ENCODE assay signal across 27 mouse cellular contexts in genomic region chr4:59157654-59158053, GRCm38 (mm10). TPM values are rescaled to one million over a fixed set of nuclear protein-coding genes. Genes with fewer than 3 reads are reported as not detected.
"Had no signal": no experiment of that assay in that cellular context is flagged by ENCODE, and none has a peak within 500 bp of the region (broad histone marks: within the 10 kb centered on the region; RNA-seq: fewer than 3 reads in every experiment).

No protein-coding gene starts in this region.

- DNase-seq: kidney, adult 18-20 months; kidney, adult 9 months; kidney, postnatal 14 days; layer of hippocampus, adult 9-11 months; layer of hippocampus, postnatal 36 days; left cerebral cortex, postnatal 4 days; lung, adult 2 months; midbrain, embryonic 14.5 days; thymus, adult 2 months; thymus, postnatal 14 days; thymus, postnatal 4 days had no signal

- H3K4me1 ChIP-seq: limb, embryonic 12.5 days; limb, embryonic 15.5 days had no signal

- H3K9me3 ChIP-seq: limb, embryonic 12.5 days; limb, embryonic 15.5 days; megakaryocyte, embryonic 14.5 days had no signal

- H3K27me3 ChIP-seq: limb, embryonic 12.5 days; limb, embryonic 15.5 days had no signal

- ATAC-seq: inflammation-experienced regulatory T-cells, adult 6 months had no signal

- H3K9ac ChIP-seq: limb, embryonic 12.5 days; limb, embryonic 15.5 days had no signal

- H3K36me3 ChIP-seq: limb, embryonic 12.5 days; limb, embryonic 15.5 days had no signal

- H3K27ac ChIP-seq: layer of hippocampus, adult 2 months; left cerebral cortex, adult 2 months; limb, embryonic 12.5 days; limb, embryonic 15.5 days; macrophage had no signal

- H3K4me3 ChIP-seq: layer of hippocampus, adult 2 months; left cerebral cortex, adult 2 months; limb, embryonic 12.5 days; limb, embryonic 15.5 days had no signal

- H3K4me2 ChIP-seq: limb, embryonic 12.5 days; limb, embryonic 15.5 days; midbrain, embryonic 11.5 days had no signal

RNA-seq across cellular contexts. Expression of gene AI481877, which starts 18.9 kb away (rescaled TPM):
- total RNA-seq: layer of hippocampus, adult 2 months; layer of hippocampus, postnatal 36 days; left cerebral cortex, adult 2 months; left cerebral cortex, postnatal 14 days; left cerebral cortex, postnatal 4 days; midbrain, postnatal 0 days had no signal
- polyA plus RNA-seq: inflammation-experienced regulatory T-cells, adult 6 months; intestine, embryonic 16.5 days; kidney, embryonic 16.5 days; limb, embryonic 15.5 days; lung, embryonic 16.5 days; macrophage; midbrain, embryonic 11.5 days; midbrain, embryonic 14.5 days; neural tube, embryonic 11.5 days; small intestine, adult 2 months; spleen, adult 2 months; thymus, adult 2 months had no signal
